Mouse (Mus musculus) heart, embryonic 10.5 days (tissue): ENCODE measurements around the gene Lmbr1l. TPM values are rescaled to one million over a fixed set of nuclear protein-coding genes. Genes with fewer than 3 reads are reported as not detected.

ENCODE experiments used
- DNase-seq: peaks from one replicate; pipeline ENCODE4 v3.0.0-alpha.2; 2017; ENCODE audit warnings: low spot score
- H3K27ac ChIP-seq: fragments of 300-500 bp; sonication (generic); 2 replicates; pipeline ENCODE4 v1.5.1; 2016; ENCODE audit warnings: mild to moderate bottlenecking
- H3K27me3 ChIP-seq: fragments of 300-500 bp; sonication (generic); 2 replicates; pipeline ENCODE4 v1.6.1; 2016; ENCODE audit warnings: mild to moderate bottlenecking; ENCODE audit not compliant: poor library complexity, insufficient read depth, severe bottlenecking
- H3K36me3 ChIP-seq: fragments of 300-500 bp; sonication (generic); 2 replicates; pipeline ENCODE4 v1.6.1; 2016; ENCODE audit warnings: mild to moderate bottlenecking, moderate library complexity
- H3K4me1 ChIP-seq: fragments of 300-500 bp; sonication (generic); 2 replicates; pipeline ENCODE4 v1.6.1; 2016; ENCODE audit warnings: mild to moderate bottlenecking
- H3K4me3 ChIP-seq: fragments of 300-500 bp; sonication (generic); 2 replicates; pipeline ENCODE4 v1.5.1; 2016; ENCODE audit warnings: mild to moderate bottlenecking, moderate library complexity
- H3K9me3 ChIP-seq: fragments of 300-500 bp; sonication (generic); 2 replicates; pipeline ENCODE4 v1.6.1; 2016; ENCODE audit warnings: mild to moderate bottlenecking, moderate library complexity
- WGBS: fragments of 180-500 bp; shearing (Covaris S2); methylation state at CpG from one replicate; pipeline ENCODE4 v1.1.7; 2016; 5-methylcytosine and 5-hydroxymethylcytosine counted together
- polyA plus RNA-seq: library from polyadenylated mRNA; unstranded; fragments of >200 nt; fragmentation: Nextera tagmentation; extraction: Ambion mirVana; gene quantifications from 2 replicates; pipeline ENCODE4 v1.2.1, GENCODE M21; 2016

Lmbr1l gene
- polyA plus RNA-seq, 1 experiment from 2014 or later, result 20.2 TPM

DNA sequence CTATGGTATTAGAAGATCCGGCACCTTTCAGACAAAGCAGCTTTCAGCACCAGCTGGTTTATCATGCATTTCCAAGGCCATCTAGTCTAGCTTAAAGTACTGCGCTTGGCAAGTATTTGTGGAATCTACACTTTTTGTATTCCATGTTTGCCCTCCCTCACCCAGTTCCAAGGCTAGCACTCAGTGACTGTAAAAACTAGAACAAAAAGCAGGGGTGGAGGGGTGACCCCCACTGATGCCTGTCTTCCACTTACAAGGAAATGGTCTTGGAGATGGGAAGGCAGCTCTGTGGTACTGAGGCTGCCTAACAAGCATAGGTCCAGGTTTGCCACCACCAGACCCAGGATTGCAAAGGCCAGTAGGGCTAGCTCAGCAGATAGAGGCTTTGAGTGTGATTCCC is 15.4 kb downstream of the Lmbr1l start:
- WGBS, result 88% methylated on average over 2 of the region's 2 CpGs
- Histone ChIP-seq H3K27me3 (peaks cover 29% of the 10 kb centered on the region), H3K4me3 (no peak overlapping the region), H3K9me3 (no peaks in the 10 kb centered on the region), H3K27ac (no peak overlapping the region), H3K4me1 (peaks cover 21% of the 10 kb centered on the region), H3K36me3 (peaks cover 44% of the 10 kb centered on the region)
- DNase-seq, result no peak

DNA sequence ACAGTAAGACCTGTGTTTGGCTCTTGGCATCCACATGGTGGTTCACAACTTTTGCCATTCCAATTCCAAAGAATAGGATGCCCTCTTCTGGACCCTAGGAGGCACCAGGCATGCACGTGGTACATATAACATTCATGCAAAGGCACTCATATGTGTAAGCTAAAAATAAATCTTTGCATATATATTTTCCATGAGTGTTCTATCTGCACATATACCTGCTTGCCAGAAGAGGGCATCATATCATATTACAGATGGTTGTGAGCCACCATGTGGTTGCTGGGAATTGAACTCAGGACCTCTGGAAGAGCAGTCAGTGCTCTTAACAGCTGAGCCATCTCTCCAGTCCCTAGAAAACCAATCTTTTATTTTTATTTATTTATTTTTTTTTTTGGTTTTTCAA is 16.5 kb downstream of the Lmbr1l start:
- H3K4me1 ChIP-seq, result peaks cover 31% of the 10 kb centered on the region
- H3K27ac ChIP-seq, result no peak overlapping the region
- H3K4me3 ChIP-seq, result no peak overlapping the region
- H3K9me3 ChIP-seq, result no peaks in the 10 kb centered on the region
- H3K27me3 ChIP-seq, result peaks cover 39% of the 10 kb centered on the region
- 54% methylated on average over 1 of the region's 1 CpGs for WGBS
- H3K36me3 ChIP-seq, result peaks cover 34% of the 10 kb centered on the region
- DNase-seq, result no peak

DNA sequence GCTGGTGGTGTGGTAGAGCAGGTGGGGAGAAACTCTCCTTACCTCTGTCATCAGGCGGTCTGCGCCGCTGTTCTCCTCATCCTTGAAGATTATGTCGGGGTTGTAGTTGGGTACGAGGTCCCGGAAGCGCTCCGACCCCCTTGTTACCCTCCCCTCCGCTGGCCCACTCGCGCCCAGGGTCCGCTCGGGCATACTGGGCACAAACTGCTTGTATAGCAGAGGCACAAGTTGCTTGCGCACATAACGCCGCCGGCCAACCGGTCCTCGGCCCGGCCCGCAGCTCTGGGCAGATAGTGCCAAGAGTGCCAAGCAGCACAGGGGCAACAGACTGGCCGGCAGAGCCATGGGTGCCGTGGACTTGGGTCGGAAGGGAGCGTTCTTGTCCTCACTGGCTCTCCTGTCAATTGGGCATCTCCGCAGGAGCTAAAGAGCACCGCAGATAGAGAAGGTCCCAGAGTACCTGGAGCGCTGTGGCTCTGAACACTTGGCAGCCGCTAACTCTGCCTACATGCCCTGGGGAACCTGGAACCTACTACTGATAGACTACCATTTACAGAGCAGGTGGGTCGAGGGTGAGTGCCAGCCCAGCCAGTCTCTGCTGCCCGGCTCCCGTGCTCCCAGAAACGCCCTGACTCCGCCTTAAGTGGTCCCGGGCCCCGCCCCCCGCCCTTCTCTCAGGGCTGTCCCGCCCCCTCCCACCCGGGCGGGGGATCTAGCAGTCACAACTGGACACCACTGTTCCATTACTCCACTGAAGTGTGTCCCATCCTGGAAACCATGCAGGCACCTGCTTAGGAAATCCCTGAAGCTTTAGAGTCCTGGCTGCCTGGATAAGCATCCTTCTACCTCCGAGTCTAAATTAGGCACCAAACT is 19.9 kb downstream of the Lmbr1l start, which contains the start of gene Dhh:
Dhh (minus strand) TSS at position 613 of the 873 bp plus-strand sequence.
- peak within 1 kb of the TSS; percentile 70 for H3K4me3 ChIP-seq
- H3K27ac ChIP-seq, result peak within 1 kb of the TSS; percentile 89
- H3K4me1 ChIP-seq, result peaks cover 57% of the 10 kb centered on the region
- H3K27me3 ChIP-seq, result peaks cover 73% of the 10 kb centered on the region
- DNase-seq, result peak; percentile 86
- WGBS, result 1% methylated on average over 41 of the region's 41 CpGs
- H3K9me3 ChIP-seq, result no peaks in the 10 kb centered on the region
- H3K36me3 ChIP-seq, result peaks cover 3% of the 10 kb centered on the region

DNA sequence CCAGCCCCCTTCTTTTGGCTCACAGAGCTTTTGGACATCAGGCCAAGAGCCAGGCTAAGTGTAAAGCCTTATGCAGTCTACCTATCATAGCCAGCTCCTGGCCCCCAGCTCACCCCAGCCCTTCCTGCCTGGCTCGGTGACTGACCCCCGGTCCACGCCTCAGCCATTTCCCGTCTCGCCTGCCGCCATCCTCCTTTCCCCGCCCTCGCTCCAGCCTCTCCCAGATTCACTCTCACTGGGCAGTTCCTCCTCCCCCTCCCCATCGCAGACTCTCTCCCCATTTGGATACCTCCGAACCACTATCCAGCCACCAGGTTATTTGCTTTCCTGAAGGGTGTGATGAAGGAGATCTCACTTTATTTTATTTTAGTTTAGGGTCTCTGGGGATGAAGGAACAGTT is 20.5 kb downstream of the Lmbr1l start:
- Histone ChIP-seq H3K27ac (peak overlapping the region; percentile 89), H3K4me3 (peak overlapping the region; percentile 70)

DNA sequence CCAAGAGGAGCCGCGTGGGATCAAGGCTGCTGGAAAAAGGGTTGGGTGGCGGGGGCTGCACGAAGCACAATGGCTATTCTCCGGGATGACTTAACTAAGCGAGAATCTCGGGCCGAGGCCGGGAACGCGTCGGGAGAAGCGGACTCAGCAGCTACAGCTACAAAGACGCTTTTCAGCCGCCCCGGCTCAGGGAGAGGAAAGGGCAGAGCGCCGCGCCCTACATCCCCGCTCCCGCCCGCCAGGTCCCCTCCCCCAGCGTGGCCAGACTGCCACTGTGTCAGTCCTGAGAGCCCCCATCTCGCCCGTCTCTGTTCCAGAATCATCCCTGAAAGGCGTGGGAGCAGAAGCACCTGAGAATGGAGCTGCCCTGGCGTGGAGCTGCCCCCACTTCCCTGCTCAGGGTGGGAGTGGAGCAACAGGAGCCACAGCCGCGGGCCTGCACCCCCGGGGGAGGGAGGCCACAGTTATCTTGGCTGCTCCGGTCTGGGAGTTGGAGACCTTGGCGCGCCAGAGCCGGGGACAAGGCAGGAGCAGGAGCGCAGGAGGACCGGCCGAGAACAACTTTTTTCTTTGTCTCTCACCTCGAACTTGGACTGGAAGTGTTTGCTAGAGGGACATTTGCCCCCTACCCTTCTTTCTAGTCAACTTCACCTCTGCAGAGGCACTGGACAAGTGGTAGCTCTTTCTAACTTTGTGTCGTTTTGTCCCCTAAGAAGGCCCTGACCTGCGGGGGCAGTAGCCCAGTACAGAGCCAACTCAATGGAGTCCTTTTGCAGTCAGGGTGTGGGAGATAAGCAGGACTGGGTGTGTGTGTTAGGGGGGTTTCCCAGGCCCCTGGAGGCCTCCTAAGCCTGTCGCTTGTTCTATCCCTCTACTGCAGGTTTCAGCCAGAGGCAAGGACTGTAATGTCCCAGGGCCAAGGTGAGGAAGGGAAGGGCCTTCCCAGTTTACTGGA is 22.1 kb downstream of the Lmbr1l start:
- peaks cover 66% of the 10 kb centered on the region for H3K4me1 ChIP-seq
- peak; percentile 87 for DNase-seq
- no peaks in the 10 kb centered on the region for H3K9me3 ChIP-seq

More for the DNA sequence above, 20.5 kb downstream of the Lmbr1l start:
- H3K36me3 ChIP-seq, result no peaks in the 10 kb centered on the region
- peaks cover 80% of the 10 kb centered on the region for H3K27me3 ChIP-seq
- 2% methylated on average over 10 of the region's 10 CpGs for WGBS
- DNase-seq, result no peak
- no peaks in the 10 kb centered on the region for H3K9me3 ChIP-seq
- H3K4me1 ChIP-seq, result peaks cover 57% of the 10 kb centered on the region

DNA sequence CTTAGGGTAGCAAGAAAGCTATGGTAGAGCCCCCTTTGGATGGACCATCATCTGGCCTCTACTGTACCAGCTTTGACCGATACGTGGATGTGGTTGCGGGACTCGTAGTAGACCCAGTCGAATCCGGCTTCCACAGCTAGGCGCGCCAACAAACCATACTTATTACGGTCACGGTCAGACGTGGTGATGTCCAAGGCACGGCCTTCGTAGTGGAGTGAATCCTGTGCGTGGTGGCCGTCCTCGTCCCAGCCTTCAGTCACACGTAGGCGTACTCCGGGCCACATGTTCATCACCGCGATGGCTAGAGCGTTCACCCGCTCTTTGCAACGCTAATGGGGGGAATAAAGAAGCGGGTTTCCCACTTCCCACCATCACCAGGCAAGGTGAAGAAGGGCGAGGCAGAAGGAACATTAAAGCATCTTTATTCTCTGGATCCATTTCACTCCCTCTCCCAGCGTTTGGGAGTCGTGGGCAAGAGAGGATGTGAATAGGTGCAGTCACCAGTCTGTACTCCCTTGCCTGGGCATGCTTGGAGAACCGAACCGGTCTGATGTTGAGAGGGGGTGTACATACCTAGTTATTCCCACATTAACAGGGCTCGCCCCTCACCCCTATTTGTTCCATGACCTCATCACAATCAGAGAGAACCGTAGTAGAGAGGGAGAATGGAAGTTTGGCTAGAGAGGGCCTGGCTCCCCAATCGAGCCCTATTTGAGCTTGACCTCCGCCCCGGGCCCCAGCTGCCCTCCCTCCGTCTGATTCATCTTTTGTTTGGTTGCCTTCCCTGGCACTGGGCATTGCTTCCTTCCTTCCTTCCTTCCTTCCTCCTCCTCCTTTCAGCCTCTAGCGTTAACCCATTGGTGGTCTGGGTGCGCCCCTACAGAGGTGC is 23.0 kb downstream of the Lmbr1l start:
- WGBS, result 4% methylated on average over 38 of the region's 38 CpGs
- H3K9me3 ChIP-seq, result no peaks in the 10 kb centered on the region
- no peaks in the 10 kb centered on the region for H3K36me3 ChIP-seq
- peak overlapping the region; percentile 89 for H3K27ac ChIP-seq
- peaks cover 88% of the 10 kb centered on the region for H3K27me3 ChIP-seq
- H3K4me3 ChIP-seq, result peak overlapping the region; percentile 70
- peaks cover 63% of the 10 kb centered on the region for H3K4me1 ChIP-seq
- no peak for DNase-seq

More for the DNA sequence above, 22.1 kb downstream of the Lmbr1l start:
- no peaks in the 10 kb centered on the region for H3K36me3 ChIP-seq
- H3K4me3 ChIP-seq, result peak overlapping the region; percentile 70
- H3K27ac ChIP-seq, result peak overlapping the region; percentile 89
- WGBS, result under 1% methylated on average over 41 of the region's 41 CpGs
- H3K27me3 ChIP-seq, result peaks cover 94% of the 10 kb centered on the region

DNA sequence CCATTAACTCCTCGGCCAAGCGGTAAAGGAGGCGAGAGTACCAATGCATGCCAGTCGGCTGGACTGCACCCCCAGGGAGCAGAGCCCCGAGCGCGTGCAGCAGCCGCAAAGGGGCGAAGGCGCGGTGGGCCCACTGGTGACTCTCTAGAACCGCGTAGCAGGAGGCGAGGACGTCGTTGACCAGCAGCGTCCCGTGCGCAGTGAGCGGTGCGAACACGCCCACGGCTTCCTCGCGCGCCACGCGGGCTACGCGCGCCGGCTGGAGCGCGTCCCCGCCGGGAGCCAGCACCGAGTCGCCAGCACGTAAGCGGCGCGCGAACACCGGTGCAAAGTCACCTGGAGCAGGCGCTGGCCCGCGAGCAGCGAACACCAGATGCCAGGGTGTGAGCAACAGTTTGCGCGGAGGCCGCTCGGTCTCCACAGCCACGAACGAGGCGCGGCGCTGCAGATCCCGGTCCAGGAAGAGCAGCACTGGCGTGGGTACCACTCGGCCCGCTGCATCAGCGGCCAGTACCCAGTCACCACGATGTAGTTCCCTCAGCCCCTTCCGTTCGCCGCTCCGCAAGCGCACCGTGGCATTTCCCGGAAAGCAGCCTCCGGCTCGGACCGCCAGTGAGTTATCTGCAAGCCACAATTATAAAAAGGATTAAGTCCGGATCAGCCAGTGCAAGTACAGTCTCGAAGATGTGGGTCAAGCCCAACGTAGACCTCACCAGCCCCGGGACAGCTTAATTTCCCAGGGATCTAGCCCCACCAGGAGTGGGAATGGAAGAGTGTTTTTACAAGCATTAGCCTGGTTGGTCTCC is 23.9 kb downstream of the Lmbr1l start, which contains the start of gene Rhebl1:
Rhebl1 (minus strand) TSS at position 601 of the 806 bp plus-strand sequence.
- peak within 1 kb of the TSS; percentile 70 for H3K4me3 ChIP-seq
- H3K27ac ChIP-seq, result peak within 1 kb of the TSS; percentile 89
- H3K27me3 ChIP-seq, result peaks cover 81% of the 10 kb centered on the region
- peaks cover 63% of the 10 kb centered on the region for H3K4me1 ChIP-seq
- no peaks in the 10 kb centered on the region for H3K9me3 ChIP-seq
- under 1% methylated on average over 77 of the region's 77 CpGs for WGBS
- H3K36me3 ChIP-seq, result no peaks in the 10 kb centered on the region
- DNase-seq, result peak; percentile 79

DNA sequence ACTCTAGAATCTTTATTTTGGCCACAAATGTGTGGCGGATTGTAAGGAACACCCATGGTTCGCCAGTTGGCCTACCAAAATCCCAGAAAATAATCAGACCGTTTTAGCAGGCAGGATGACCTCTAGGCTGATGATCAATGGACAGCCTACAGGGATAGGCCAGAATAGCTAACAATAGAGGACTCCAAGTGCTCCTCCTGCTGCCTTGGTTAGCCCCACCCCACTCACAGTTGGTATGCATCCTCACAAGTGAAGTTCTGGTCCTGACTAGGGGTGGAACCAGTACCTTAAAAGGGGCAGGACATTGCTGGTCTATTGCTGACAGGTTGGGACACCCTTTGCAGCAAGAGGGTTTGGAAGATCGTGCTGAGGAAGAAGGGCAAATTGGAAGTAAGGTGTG is 25.0 kb downstream of the Lmbr1l start:
- Histone ChIP-seq H3K4me1 (peaks cover 56% of the 10 kb centered on the region), H3K9me3 (no peaks in the 10 kb centered on the region), H3K27me3 (peaks cover 70% of the 10 kb centered on the region), H3K36me3 (no peaks in the 10 kb centered on the region), H3K4me3 (no peak overlapping the region), H3K27ac (no peak overlapping the region)
- DNase-seq, result no peak
- WGBS, result 48% methylated on average over 4 of the region's 4 CpGs

DNA sequence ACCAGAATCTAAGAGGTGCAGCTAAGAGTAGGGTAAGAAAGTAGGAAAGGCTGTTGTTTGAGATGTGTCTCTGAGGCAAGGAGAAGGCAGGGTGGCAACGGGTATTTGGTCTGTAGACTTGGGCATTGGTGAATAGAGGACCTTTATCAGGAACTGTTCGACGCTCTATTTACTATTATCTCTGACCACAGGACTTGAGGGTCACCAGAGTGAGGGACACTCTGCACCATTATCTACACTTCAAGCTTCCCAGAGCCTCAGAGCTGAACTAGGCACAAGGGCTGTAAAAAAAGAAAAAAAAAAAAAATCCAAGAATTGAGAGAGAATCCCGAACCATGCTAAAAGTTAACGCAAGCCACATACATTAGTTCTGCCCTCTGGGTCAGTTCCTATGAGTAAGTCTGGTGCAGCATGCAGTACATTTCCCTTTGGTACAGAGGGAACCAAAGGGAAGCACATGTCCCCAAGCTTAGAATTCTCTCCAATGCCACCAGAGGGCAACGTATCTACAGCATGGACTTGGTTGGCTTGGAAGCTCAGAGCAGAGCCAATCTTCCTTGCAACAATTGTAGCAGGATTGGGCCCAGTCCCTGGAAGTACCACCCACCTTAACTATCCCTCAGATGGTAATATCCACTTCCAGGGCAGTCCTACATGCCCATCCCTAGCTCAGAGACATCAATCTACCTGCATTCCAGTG is 26.0 kb downstream of the Lmbr1l start:
- Histone ChIP-seq H3K4me1 (peaks cover 46% of the 10 kb centered on the region), H3K4me3 (no peak overlapping the region), H3K27ac (peak overlapping the region; percentile 54; the same call in 1 of the 2 replicates), H3K27me3 (peaks cover 60% of the 10 kb centered on the region), H3K9me3 (no peaks in the 10 kb centered on the region), H3K36me3 (no peaks in the 10 kb centered on the region)
- DNase-seq, result peak; percentile 84
- WGBS, result 25% methylated on average over 6 of the region's 6 CpGs

DNA sequence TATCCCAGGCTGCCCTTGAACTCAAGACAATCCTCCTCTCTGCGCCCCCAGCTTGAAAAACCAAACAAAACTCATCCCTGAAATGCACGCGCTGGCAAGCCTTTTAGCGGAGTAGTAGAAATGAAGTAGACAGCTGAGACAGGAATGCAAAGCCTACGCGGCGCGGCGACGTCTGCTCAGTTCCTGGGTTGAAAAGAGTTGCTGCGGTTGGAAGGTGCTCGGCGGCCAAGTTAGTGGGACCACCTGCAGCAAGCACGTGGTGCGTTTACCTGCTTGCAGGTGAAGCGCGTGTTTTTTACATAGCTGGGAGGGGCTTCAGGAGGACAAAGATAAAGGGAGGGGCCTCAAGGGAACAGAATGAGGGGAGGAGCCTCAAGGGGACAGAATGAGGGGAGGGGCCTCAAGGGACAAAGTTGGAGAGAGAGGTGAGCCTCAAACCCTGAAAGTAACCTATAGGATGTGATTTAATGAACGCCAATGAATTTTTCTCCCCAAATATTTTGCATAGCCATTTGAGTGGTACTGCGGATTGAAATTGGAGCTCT is 26.8 kb downstream of the Lmbr1l start:
- no peaks in the 10 kb centered on the region for H3K36me3 ChIP-seq
- H3K4me1 ChIP-seq, result peaks cover 39% of the 10 kb centered on the region
- peaks cover 52% of the 10 kb centered on the region for H3K27me3 ChIP-seq
- no peaks in the 10 kb centered on the region for H3K9me3 ChIP-seq
- WGBS, result 7% methylated on average over 19 of the region's 19 CpGs
- no peak overlapping the region for H3K27ac ChIP-seq
- H3K4me3 ChIP-seq, result peak overlapping the region; percentile 46
- DNase-seq, result no peak

DNA sequence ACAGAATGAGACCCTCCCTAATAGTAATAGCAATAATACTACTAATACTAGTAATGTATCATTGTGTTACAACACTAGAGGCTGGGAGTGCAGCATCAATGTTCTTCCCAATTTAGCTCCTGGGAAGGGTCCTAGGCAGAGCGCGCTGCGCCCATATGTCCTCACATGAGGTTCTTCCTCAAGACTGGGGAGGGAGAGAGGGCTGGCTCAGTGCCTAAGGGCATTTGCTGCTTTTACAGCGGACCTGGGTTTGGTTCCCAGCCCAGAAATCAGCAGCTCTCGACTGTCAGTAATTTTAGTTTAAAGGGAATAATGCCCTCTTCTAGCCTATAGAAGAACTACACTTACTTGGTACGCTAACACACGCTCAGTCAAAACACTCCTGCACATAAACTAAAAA is 30.5 kb downstream of the Lmbr1l start:
- H3K36me3 ChIP-seq, result no peaks in the 10 kb centered on the region
- peaks cover 15% of the 10 kb centered on the region for H3K27me3 ChIP-seq
- H3K9me3 ChIP-seq, result no peaks in the 10 kb centered on the region
- H3K4me3 ChIP-seq, result no peak overlapping the region
- no peak overlapping the region for H3K27ac ChIP-seq
- peaks cover 8% of the 10 kb centered on the region for H3K4me1 ChIP-seq
- WGBS, result 77% methylated on average over 7 of the region's 7 CpGs
- DNase-seq, result no peak
